Mouse (Mus musculus): Measurements from ENCODE around the gene Edar. TPM values are rescaled to one million over a fixed set of nuclear protein-coding genes. Genes with fewer than 3 reads are reported as not detected.

Gene Edar
- total RNA-seq, 1 experiment: 0.04 TPM

DNA sequence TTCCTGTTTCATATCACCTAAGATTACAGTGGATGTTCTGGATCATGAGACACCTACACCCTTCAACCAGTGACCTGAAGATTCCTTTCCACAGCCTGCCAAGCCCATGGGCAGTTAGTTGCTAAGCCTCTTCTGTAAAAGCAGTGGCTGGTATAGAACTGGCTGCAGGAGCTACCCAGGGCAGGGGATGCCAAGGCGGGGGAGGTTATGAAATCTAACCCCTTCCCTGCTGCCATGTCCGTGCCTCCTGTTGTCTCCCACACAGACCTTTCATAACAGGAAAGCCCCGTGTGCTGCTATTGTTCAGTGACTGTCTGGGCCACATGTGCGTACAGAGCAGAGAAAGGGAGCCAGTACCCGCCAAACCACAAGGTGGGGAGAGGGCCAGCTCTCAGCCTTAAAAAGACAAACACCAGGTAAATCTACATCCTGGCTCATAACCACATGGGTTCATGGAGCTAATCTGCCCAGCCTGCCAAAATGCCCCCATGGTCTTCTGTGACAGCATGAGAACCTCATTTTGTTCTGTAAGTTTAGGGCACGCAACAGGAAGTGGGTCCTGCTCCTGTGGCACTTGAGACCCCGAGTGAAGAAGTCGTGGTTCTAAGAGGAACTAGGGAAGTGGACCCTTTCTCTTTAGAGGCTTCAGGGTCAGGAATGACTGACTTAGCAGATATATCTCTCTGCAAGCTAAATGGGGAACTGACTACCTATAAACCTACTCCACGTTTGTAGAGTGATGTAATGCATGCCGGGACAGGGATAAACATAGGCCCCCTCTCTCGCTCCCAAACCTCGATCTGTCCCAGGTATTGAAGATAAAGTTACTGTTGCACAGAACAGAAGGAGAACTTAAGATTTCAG is 50.4 kb downstream of the Edar start:
- no peaks in the 10 kb centered on the region for H3K36me3 ChIP-seq (ENCODE audit: control insufficient read depth, insufficient read depth, low read length, poor library complexity, severe bottlenecking)
- no peak overlapping the region for H3K4me3 ChIP-seq (ENCODE audit: insufficient read depth in 1 of 2, low read depth in 1 of 2, low read length in 2 of 2, poor library complexity in 1 of 2, severe bottlenecking in 1 of 2)
- no peaks in the 10 kb centered on the region for H3K4me1 ChIP-seq (ENCODE audit: control insufficient read depth in 2 of 2, insufficient read depth in 2 of 2, low read length in 2 of 2, poor library complexity in 1 of 2)
- DNase-seq (ENCODE audit: low read depth, low spot score): no peak
- in situ Hi-C loops (cut with MboI; ENCODE audit: low sequenced_read_pairs in 2 of 2, unreplicated experiment in 2 of 2): no loop called here
- no peak for TF ChIP-seq ZC3H11A (IDR thresholded peaks at IDR 0.05; ENCODE audit: borderline replicate concordance, low read depth, low read length)
- TF ChIP-seq CHD2 (IDR thresholded peaks at IDR 0.05; ENCODE audit: low read depth, low read length): no peak
- no peak for TF ChIP-seq MAFK (IDR thresholded peaks at IDR 0.05; ENCODE audit: insufficient read depth, low read depth, low read length)
- no peak for TF ChIP-seq ZNF384 (IDR thresholded peaks at IDR 0.05; ENCODE audit: low read depth, low read length)
- TF ChIP-seq HCFC1 (IDR thresholded peaks at IDR 0.05; ENCODE audit: borderline replicate concordance, insufficient read depth, low read length): no peak
- H3K27ac ChIP-seq (ENCODE audit: insufficient read depth, low read depth, low read length, poor library complexity, severe bottlenecking): no peak overlapping the region
- no peak overlapping the region for H3K9ac ChIP-seq (ENCODE audit: insufficient read depth, low read depth, low read length, poor library complexity, severe bottlenecking)
- H3K9me3 ChIP-seq (ENCODE audit: control insufficient read depth, insufficient read depth, low read depth, low read length): no peaks in the 10 kb centered on the region

- Histone ChIP-seq H3K36me3 (ENCODE audit: control insufficient read depth, insufficient read depth, low read length, poor library complexity, severe bottlenecking) (no peaks in the 10 kb centered on the region), H3K27ac (ENCODE audit: insufficient read depth, low read depth, low read length, poor library complexity, severe bottlenecking) (no peak overlapping the region), H3K4me3 (ENCODE audit: insufficient read depth in 1 of 2, low read depth in 1 of 2, low read length in 2 of 2, poor library complexity in 1 of 2, severe bottlenecking in 1 of 2) (no peak overlapping the region), H3K4me1 (ENCODE audit: control insufficient read depth in 2 of 2, insufficient read depth in 2 of 2, low read length in 2 of 2, poor library complexity in 1 of 2) (no peaks in the 10 kb centered on the region), H3K9ac (ENCODE audit: insufficient read depth, low read depth, low read length, poor library complexity, severe bottlenecking) (no peak overlapping the region), H3K9me3 (ENCODE audit: control insufficient read depth, insufficient read depth, low read depth, low read length) (no peaks in the 10 kb centered on the region)
- TF ChIP-seq ZC3H11A (IDR thresholded peaks at IDR 0.05; ENCODE audit: borderline replicate concordance, low read depth, low read length) (no peak), CHD2 (IDR thresholded peaks at IDR 0.05; ENCODE audit: low read depth, low read length) (no peak), HCFC1 (IDR thresholded peaks at IDR 0.05; ENCODE audit: borderline replicate concordance, insufficient read depth, low read length) (no peak), ZNF384 (IDR thresholded peaks at IDR 0.05; ENCODE audit: low read depth, low read length) (no peak), MAFK (IDR thresholded peaks at IDR 0.05; ENCODE audit: insufficient read depth, low read depth, low read length) (no peak)
- DNase-seq (ENCODE audit: low read depth, low spot score): no peak
- in situ Hi-C loops (cut with MboI; ENCODE audit: low sequenced_read_pairs in 2 of 2, unreplicated experiment in 2 of 2): no loop called here
Measured at GRCm38 (mm10) chr10:58619266-58619665, 56.2 kb downstream of the Edar start.

- Histone ChIP-seq H3K9ac (ENCODE audit: insufficient read depth, low read depth, low read length, poor library complexity, severe bottlenecking) (no peak overlapping the region), H3K36me3 (ENCODE audit: control insufficient read depth, insufficient read depth, low read length, poor library complexity, severe bottlenecking) (no peaks in the 10 kb centered on the region), H3K4me3 (ENCODE audit: insufficient read depth in 1 of 2, low read depth in 1 of 2, low read length in 2 of 2, poor library complexity in 1 of 2, severe bottlenecking in 1 of 2) (no peak overlapping the region), H3K9me3 (ENCODE audit: control insufficient read depth, insufficient read depth, low read depth, low read length) (no peaks in the 10 kb centered on the region), H3K27ac (ENCODE audit: insufficient read depth, low read depth, low read length, poor library complexity, severe bottlenecking) (no peak overlapping the region), H3K4me1 (ENCODE audit: control insufficient read depth in 2 of 2, insufficient read depth in 2 of 2, low read length in 2 of 2, poor library complexity in 1 of 2) (no peaks in the 10 kb centered on the region)
- no peak for TF ChIP-seq ZC3H11A (IDR thresholded peaks at IDR 0.05; ENCODE audit: borderline replicate concordance, low read depth, low read length)
- no peak for TF ChIP-seq CHD2 (IDR thresholded peaks at IDR 0.05; ENCODE audit: low read depth, low read length)
- TF ChIP-seq ZNF384 (IDR thresholded peaks at IDR 0.05; ENCODE audit: low read depth, low read length): no peak
- DNase-seq (ENCODE audit: low read depth, low spot score): no peak
- in situ Hi-C loops (cut with MboI; ENCODE audit: low sequenced_read_pairs in 2 of 2, unreplicated experiment in 2 of 2): no loop called here
Measured at GRCm38 (mm10) chr10:58618501-58619216, 56.8 kb downstream of the Edar start.

DNA sequence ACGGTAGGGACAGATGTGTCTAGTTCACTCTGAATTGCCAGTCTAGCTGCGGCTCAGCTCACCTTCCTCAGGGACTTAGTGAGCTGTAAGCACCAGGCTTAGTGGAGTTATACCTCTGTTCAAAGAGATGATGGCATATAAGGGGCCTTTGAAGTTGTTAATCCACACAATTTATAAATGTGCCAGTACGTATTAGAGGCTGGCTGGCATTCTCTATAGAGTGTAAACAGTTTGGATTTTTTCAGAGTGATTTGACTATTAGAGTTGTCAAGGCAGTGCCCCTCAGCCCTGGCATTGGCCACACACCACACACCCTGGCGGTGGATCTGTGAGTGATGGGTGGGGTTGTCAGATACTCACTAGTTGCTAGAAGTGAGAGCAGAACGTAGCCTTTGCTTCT is 58.9 kb downstream of the Edar start:
- Histone ChIP-seq H3K4me1 (ENCODE audit: control insufficient read depth in 2 of 2, insufficient read depth in 2 of 2, low read length in 2 of 2, poor library complexity in 1 of 2) (no peaks in the 10 kb centered on the region), H3K4me3 (ENCODE audit: insufficient read depth in 1 of 2, low read depth in 1 of 2, low read length in 2 of 2, poor library complexity in 1 of 2, severe bottlenecking in 1 of 2) (no peak overlapping the region), H3K9ac (ENCODE audit: insufficient read depth, low read depth, low read length, poor library complexity, severe bottlenecking) (no peak overlapping the region), H3K36me3 (ENCODE audit: control insufficient read depth, insufficient read depth, low read length, poor library complexity, severe bottlenecking) (no peaks in the 10 kb centered on the region), H3K9me3 (ENCODE audit: control insufficient read depth, insufficient read depth, low read depth, low read length) (no peaks in the 10 kb centered on the region), H3K27ac (ENCODE audit: insufficient read depth, low read depth, low read length, poor library complexity, severe bottlenecking) (no peak overlapping the region)
- no peak for TF ChIP-seq MAFK (IDR thresholded peaks at IDR 0.05; ENCODE audit: insufficient read depth, low read depth, low read length)
- TF ChIP-seq ZNF384 (IDR thresholded peaks at IDR 0.05; ENCODE audit: low read depth, low read length): no peak
- no peak for TF ChIP-seq ZC3H11A (IDR thresholded peaks at IDR 0.05; ENCODE audit: borderline replicate concordance, low read depth, low read length)
- no peak for TF ChIP-seq HCFC1 (IDR thresholded peaks at IDR 0.05; ENCODE audit: borderline replicate concordance, insufficient read depth, low read length)
- no peak for TF ChIP-seq CHD2 (IDR thresholded peaks at IDR 0.05; ENCODE audit: low read depth, low read length)
- in situ Hi-C loops (cut with MboI; ENCODE audit: low sequenced_read_pairs in 2 of 2, unreplicated experiment in 2 of 2): no loop called here
- DNase-seq (ENCODE audit: low read depth, low spot score): no peak
